Mouse (Mus musculus) myocyte (in vitro differentiated cells): ENCODE measurements around the gene Itk. TPM values are rescaled to one million over a fixed set of nuclear protein-coding genes. Genes with fewer than 3 reads are reported as not detected.
A peak's percentile ranks its signal among the peaks of the same experiment; 100 is the strongest.

Source experiments
- H3K27me3 ChIP-seq: one replicate; pipeline ENCODE4 v1.6.1; 2011; ENCODE audit not compliant: control insufficient read depth, insufficient read depth, insufficient read length
- H3K36me3 ChIP-seq: one replicate; pipeline ENCODE4 v1.6.1; 2011; ENCODE audit not compliant: control insufficient read depth, insufficient read depth
- H3K4me2 ChIP-seq: one replicate; pipeline ENCODE4 v1.6.1; 2011; ENCODE audit warnings: low read depth, control low read depth
- H3K4me3 ChIP-seq: one replicate; pipeline ENCODE4 v1.5.1; 2011; ENCODE audit warnings: mild to moderate bottlenecking, control low read depth, moderate library complexity
- H3K79me2 ChIP-seq: one replicate; pipeline ENCODE4 v1.6.1; 2011; ENCODE audit not compliant: control insufficient read depth, insufficient read depth
- H3ac ChIP-seq: one replicate; pipeline ENCODE4 v1.6.1; 2011; ENCODE audit not compliant: control insufficient read depth, insufficient read length
- CEBPB ChIP-seq: IDR thresholded peaks from 2 replicates; pipeline ENCODE4 v1.6.1; 2011; ENCODE audit warnings: mild to moderate bottlenecking, moderate library complexity; ENCODE audit not compliant: poor library complexity, insufficient read depth, severe bottlenecking
- E2F4 ChIP-seq: IDR thresholded peaks from one replicate; pipeline ENCODE4 v1.6.1; 2011; ENCODE audit warnings: mild to moderate bottlenecking, control low read depth, moderate library complexity; ENCODE audit not compliant: insufficient read depth
- MAX ChIP-seq: IDR thresholded peaks from one replicate; pipeline ENCODE4 v1.6.1; 2011; ENCODE audit warnings: low read depth, mild to moderate bottlenecking, control low read depth
- MYOD1 ChIP-seq, 3 experiments: IDR thresholded peaks; one replicate each; pipeline ENCODE4 v1.6.1; 2011; ENCODE audit warnings: control low read depth in 2 of 3, low read depth in 2 of 3, mild to moderate bottlenecking in 2 of 3, moderate library complexity in 1 of 3; ENCODE audit not compliant: insufficient read length in 2 of 3, control insufficient read depth in 1 of 3
- MYOG ChIP-seq, 3 experiments: IDR thresholded peaks; one replicate each; pipeline ENCODE4 v1.6.1; 2011; ENCODE audit warnings: control low read depth in 2 of 3, low read depth in 2 of 3, mild to moderate bottlenecking in 2 of 3; ENCODE audit not compliant: insufficient read length in 2 of 3, control insufficient read depth in 1 of 3, insufficient read depth in 1 of 3
- POLR2A ChIP-seq: IDR thresholded peaks from one replicate; pipeline ENCODE4 v1.6.1; 2011; ENCODE audit warnings: low read depth, mild to moderate bottlenecking, control low read depth, moderate library complexity; ENCODE audit not compliant: insufficient read length
- POLR2AphosphoS2 ChIP-seq: IDR thresholded peaks from one replicate; pipeline ENCODE4 v1.6.1; 2011; ENCODE audit warnings: low read depth, control low read depth; ENCODE audit not compliant: insufficient read length
- REST ChIP-seq: IDR thresholded peaks from one replicate; pipeline ENCODE4 v1.6.1; 2011; ENCODE audit warnings: mild to moderate bottlenecking, control low read depth, moderate library complexity; ENCODE audit not compliant: insufficient read depth, insufficient read length
- SRF ChIP-seq: IDR thresholded peaks from one replicate; pipeline ENCODE4 v1.6.1; 2011; ENCODE audit warnings: low read depth; ENCODE audit not compliant: control insufficient read depth, insufficient read length
- TCF12 ChIP-seq: IDR thresholded peaks from one replicate; pipeline ENCODE4 v1.6.1; 2011; ENCODE audit warnings: mild to moderate bottlenecking, control low read depth; ENCODE audit not compliant: poor library complexity, insufficient read depth, severe bottlenecking
- TCF3 ChIP-seq: IDR thresholded peaks from one replicate; pipeline ENCODE4 v1.6.1; 2011; ENCODE audit warnings: low read depth, control low read depth; ENCODE audit not compliant: insufficient read length
- USF1 ChIP-seq: IDR thresholded peaks from one replicate; pipeline ENCODE4 v1.6.1; 2011; ENCODE audit warnings: low read depth, mild to moderate bottlenecking, control low read depth, moderate library complexity
- polyA plus RNA-seq: library from polyadenylated mRNA; unstranded; fragments of >200 nt; fragmentation: generic; extraction: Trizol; gene quantifications from one replicate; pipeline ENCODE4 v1.2.1, GENCODE M21; 2012; ENCODE audit warnings: missing spikeins

Gene Itk
- polyA plus RNA-seq, 1 experiment = 0.01 TPM

- no peak overlapping the region for H3K4me3 ChIP-seq
- TF ChIP-seq REST (no peak), MYOG (IDR thresholded peaks at IDR 0.05; ENCODE audit: control insufficient read depth in 1 of 3, insufficient read depth in 1 of 3, insufficient read length in 2 of 3, low read depth in 2 of 3) (no peak), E2F4 (no peak), TCF12 (no peak), POLR2A (no peak), USF1 (no peak), MYOD1 (IDR thresholded peaks at IDR 0.05; ENCODE audit: control insufficient read depth in 1 of 3, insufficient read length in 2 of 3, low read depth in 2 of 3) (no peak), MAX (no peak), POLR2AphosphoS2 (no peak), CEBPB (no peak), TCF3 (no peak), SRF (no peak)
Observed at GRCm38 (mm10) chr11:46314534-46314933, 74.8 kb downstream of the Itk start.

GRCm38 (mm10) chr11:46313851-46314250 is 75.5 kb downstream of the Itk start:
- Histone ChIP-seq H3K36me3 (no peaks in the 10 kb centered on the region), H3K79me2 (peaks cover 3% of the 10 kb centered on the region), H3K4me2 (no peak overlapping the region), H3K4me3 (no peak overlapping the region), H3K27me3 (peaks cover 6% of the 10 kb centered on the region), H3ac (no peak overlapping the region)
- TF ChIP-seq MYOD1 (IDR thresholded peaks at IDR 0.05; ENCODE audit: control insufficient read depth in 1 of 3, insufficient read length in 2 of 3, low read depth in 2 of 3) (no peak), MYOG (IDR thresholded peaks at IDR 0.05; ENCODE audit: control insufficient read depth in 1 of 3, insufficient read depth in 1 of 3, insufficient read length in 2 of 3, low read depth in 2 of 3) (no peak), POLR2AphosphoS2 (no peak), USF1 (no peak), REST (no peak), TCF12 (no peak), POLR2A (no peak), TCF3 (no peak), E2F4 (no peak), CEBPB (no peak), MAX (no peak), SRF (no peak)

More at GRCm38 (mm10) chr11:46314534-46314933, 74.8 kb downstream of the Itk start:
- peaks cover 3% of the 10 kb centered on the region for H3K79me2 ChIP-seq
- no peak overlapping the region for H3K4me2 ChIP-seq
- no peaks in the 10 kb centered on the region for H3K36me3 ChIP-seq
- peaks cover 6% of the 10 kb centered on the region for H3K27me3 ChIP-seq
- H3ac ChIP-seq = no peak overlapping the region

DNA sequence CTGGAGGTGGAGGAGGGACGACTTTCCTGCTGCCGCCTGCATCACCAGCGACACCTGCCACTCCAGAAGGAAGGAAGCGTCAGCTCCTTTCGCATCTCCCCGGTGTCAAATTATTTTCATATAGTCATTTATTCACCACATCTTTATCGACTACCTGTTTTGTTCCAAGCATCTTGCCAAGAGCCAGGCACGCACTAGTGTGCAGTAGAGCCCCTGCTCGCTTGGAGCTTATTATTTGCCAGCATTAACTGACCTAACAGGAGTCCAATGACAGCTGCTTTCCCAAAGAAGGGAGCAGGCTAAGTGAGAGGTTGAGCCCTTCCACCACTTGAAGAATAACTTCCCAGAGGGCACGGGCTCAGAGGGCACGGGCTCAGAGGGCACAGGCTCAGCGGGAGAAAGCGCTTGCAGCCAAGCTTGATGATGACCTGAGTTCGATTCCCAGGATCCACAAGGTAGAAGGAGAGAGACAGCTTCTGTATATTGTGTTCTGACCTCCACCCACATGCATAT is 76.7 kb downstream of the Itk start, which contains the start of gene Cyfip2:
TSS of gene Cyfip2 (minus strand) at position 337 of the 513 bp plus-strand sequence.
- H3K36me3 ChIP-seq = no peaks in the 10 kb centered on the region
- TF ChIP-seq MAX (no peak), MYOD1 (IDR thresholded peaks at IDR 0.05; ENCODE audit: control insufficient read depth in 1 of 3, insufficient read length in 2 of 3, low read depth in 2 of 3) (no peak), SRF (no peak), MYOG (IDR thresholded peaks at IDR 0.05; ENCODE audit: control insufficient read depth in 1 of 3, insufficient read depth in 1 of 3, insufficient read length in 2 of 3, low read depth in 2 of 3) (no peak), E2F4 (no peak), CEBPB (no peak), USF1 (no peak), TCF3 (no peak), REST (no peak), POLR2AphosphoS2 (no peak), POLR2A (no peak), TCF12 (no peak)
- peaks cover 3% of the 10 kb centered on the region for H3K79me2 ChIP-seq
- H3ac ChIP-seq = no peak within 1 kb of the TSS
- H3K4me2 ChIP-seq = peak within 1 kb of the TSS; percentile 94
- H3K4me3 ChIP-seq = peak within 1 kb of the TSS; percentile 25
- H3K27me3 ChIP-seq = peaks cover 6% of the 10 kb centered on the region

- H3K27me3 ChIP-seq = peaks cover 6% of the 10 kb centered on the region
- H3K79me2 ChIP-seq = peaks cover 3% of the 10 kb centered on the region
- peak overlapping the region; percentile 94 for H3K4me2 ChIP-seq
- H3K36me3 ChIP-seq = no peaks in the 10 kb centered on the region
- no peak overlapping the region for H3ac ChIP-seq
- H3K4me3 ChIP-seq = peak overlapping the region; percentile 25
- TF ChIP-seq SRF (no peak), POLR2A (peak; percentile 26), MYOD1 (IDR thresholded peaks at IDR 0.05; ENCODE audit: control insufficient read depth in 1 of 3, insufficient read length in 2 of 3, low read depth in 2 of 3) (peak in 1 of 3 experiments; percentile 30)
Observed at GRCm38 (mm10) chr11:46311703-46312522, 77.4 kb downstream of the Itk start.
